Mouse (Mus musculus) kidney, adult 2 months (tissue): ENCODE measurements around the gene Bpgm. TPM values are rescaled to one million over a fixed set of nuclear protein-coding genes. Genes with fewer than 3 reads are reported as not detected.

Experiments used
- DNase-seq: peaks from one replicate; pipeline ENCODE4 v3.0.0; 2021
- H3K27ac ChIP-seq: fragments of 200-500 bp; 2 replicates; pipeline ENCODE4 v1.5.1; 2012; ENCODE audit warnings: low read depth, low read length, control low read depth, inconsistent platforms; ENCODE audit not compliant: insufficient read depth
- H3K27me3 ChIP-seq: fragments of 200-500 bp; replicated peaks from 2 replicates; pipeline ENCODE4 v1.6.1; 2012; ENCODE audit warnings: mild to moderate bottlenecking, moderate library complexity, low read length, inconsistent platforms; ENCODE audit not compliant: control insufficient read depth, insufficient read depth
- H3K36me3 ChIP-seq: fragments of 200-500 bp; 2 replicates; pipeline ENCODE4 v1.6.1; 2012; ENCODE audit warnings: mild to moderate bottlenecking, moderate library complexity, low read length, inconsistent platforms; ENCODE audit not compliant: control insufficient read depth, insufficient read depth
- H3K4me1 ChIP-seq: fragments of 200-500 bp; 2 replicates; pipeline ENCODE4 v1.6.1; 2011; ENCODE audit warnings: low read length; ENCODE audit not compliant: control insufficient read depth, insufficient read depth
- H3K4me3 ChIP-seq: fragments of 200-500 bp; 2 replicates; pipeline ENCODE4 v1.5.1; 2011; ENCODE audit warnings: mild to moderate bottlenecking, low read depth, low read length, control low read depth; ENCODE audit not compliant: insufficient read depth
- CTCF ChIP-seq: fragments of 200-500 bp; conservative IDR thresholded peaks from 2 replicates; pipeline ENCODE4 v1.5.1; 2011; ENCODE audit warnings: low read depth, mild to moderate bottlenecking, control low read depth, low read length, moderate library complexity, mixed read lengths; ENCODE audit not compliant: insufficient read depth, insufficient read length
- POLR2A ChIP-seq: fragments of 200-500 bp; IDR thresholded peaks from one replicate; pipeline ENCODE4 v1.6.1; 2011; ENCODE audit warnings: low read depth, low read length, control low read depth
- WGBS: fragments of 180-500 bp; shearing (Covaris S2); methylation state at CpG from one replicate; pipeline ENCODE4 v1.1.7; 2018; 5-methylcytosine and 5-hydroxymethylcytosine counted together
- polyA plus RNA-seq: library from polyadenylated mRNA; depleted of rRNA; stranded (reverse); fragments of >200 nt; gene quantifications from 2 replicates; pipeline ENCODE4 v1.2.3, GENCODE M21; 2012; rRNA removed

Gene Bpgm
- polyA plus RNA-seq, 1 experiment, result 32.4 TPM

GRCm38 (mm10) chr6:34544207-34544602, 68.2 kb downstream of the Bpgm start:
- H3K27ac ChIP-seq, result 0 out of 2 replicates have a peak overlapping the region, but pooled peaks have one; percentile 20
- no peak for DNase-seq
- TF ChIP-seq POLR2A, result no peak
- TF ChIP-seq CTCF, result no peak
- no peaks in the 10 kb centered on the region for H3K27me3 ChIP-seq
- no peaks in the 10 kb centered on the region for H3K4me1 ChIP-seq
- H3K36me3 ChIP-seq, result no peaks in the 10 kb centered on the region
- 76% methylated on average over 10 of the region's 10 CpGs for WGBS
- no peak overlapping the region for H3K4me3 ChIP-seq

DNA sequence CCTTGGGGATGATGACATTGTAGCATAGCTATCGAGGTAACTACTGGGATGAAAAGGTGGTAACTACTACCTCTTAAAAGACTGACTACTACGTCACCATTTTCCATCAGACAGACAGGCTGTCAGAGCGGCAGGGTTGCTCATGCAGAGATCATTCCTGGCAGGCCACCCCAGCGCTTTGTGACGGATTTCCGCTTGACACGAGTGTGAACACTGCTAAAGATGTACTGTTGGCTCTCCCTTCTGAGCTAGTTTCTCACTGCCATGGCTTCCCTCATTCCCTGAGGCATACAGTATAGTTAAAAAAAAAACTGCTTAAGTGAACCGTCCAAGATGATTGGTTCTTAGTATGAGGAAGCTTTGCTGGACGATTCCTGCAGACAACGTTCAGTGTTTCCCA, 69.3 kb downstream of the Bpgm start:
- DNase-seq, result no peak
- H3K36me3 ChIP-seq, result no peaks in the 10 kb centered on the region
- H3K4me3 ChIP-seq, result no peak overlapping the region
- no peak for TF ChIP-seq CTCF
- H3K4me1 ChIP-seq, result no peaks in the 10 kb centered on the region
- WGBS, result 75% methylated on average over 10 of the region's 10 CpGs
- no peak overlapping the region for H3K27ac ChIP-seq
- no peaks in the 10 kb centered on the region for H3K27me3 ChIP-seq

DNA sequence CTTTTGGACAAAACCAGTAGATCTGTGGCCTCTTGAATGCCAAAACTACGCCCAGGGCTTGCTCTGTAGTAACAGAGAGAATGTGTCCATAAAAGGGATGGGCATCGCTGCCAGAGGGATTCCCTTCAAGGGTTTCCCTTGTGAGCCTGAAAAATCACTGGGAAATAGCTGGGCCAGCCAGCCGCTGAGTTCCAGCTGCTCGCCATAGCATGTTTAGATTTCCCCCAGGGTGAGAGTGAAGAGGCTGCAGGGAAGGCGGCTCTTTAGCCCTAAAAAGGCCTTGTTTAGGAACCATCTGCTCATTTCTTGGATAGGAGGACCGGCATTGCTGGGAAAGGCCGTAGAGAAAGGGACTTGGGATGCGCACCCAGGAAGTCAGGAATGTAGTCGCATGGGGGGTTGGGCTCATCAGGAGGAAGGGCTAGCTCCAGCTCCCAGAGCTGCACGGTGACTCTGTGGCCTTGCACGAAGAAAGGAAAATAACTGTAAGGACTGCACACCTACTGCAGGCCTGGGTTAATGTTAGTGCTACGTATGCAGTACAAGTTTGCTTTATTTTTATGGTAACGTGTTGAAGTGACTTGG, 72.5 kb downstream of the Bpgm start:
- H3K27me3 ChIP-seq, result no peaks in the 10 kb centered on the region
- H3K4me1 ChIP-seq, result no peaks in the 10 kb centered on the region
- 70% methylated on average over 13 of the region's 13 CpGs for WGBS
- H3K27ac ChIP-seq, result no peak overlapping the region
- no peaks in the 10 kb centered on the region for H3K36me3 ChIP-seq
- no peak for DNase-seq
- H3K4me3 ChIP-seq, result no peak overlapping the region
- TF ChIP-seq CTCF (no peak), POLR2A (no peak)

DNA sequence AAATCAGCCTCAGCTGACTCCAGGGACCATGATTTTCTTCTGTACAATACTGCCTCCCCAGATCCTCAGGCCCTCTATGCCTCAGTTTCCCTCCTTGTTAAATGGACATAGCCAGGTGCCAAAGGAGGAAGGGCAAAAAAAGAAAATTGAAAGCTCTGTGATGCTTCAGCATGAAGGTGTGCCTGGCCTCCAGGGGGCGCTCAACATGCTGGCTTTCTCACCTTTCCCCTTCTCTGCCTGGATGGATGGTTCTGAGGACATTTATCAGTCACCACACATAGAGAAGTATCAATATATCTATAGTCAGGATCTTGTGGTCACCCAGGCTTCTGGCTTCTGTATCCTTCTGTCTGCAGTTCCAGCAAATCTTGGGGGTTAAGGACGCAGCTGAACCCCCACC, 73.0 kb downstream of the Bpgm start:
- peak; percentile 56 for DNase-seq
- H3K36me3 ChIP-seq, result no peaks in the 10 kb centered on the region
- peak; percentile 88 for TF ChIP-seq CTCF
- TF ChIP-seq POLR2A, result no peak
- H3K4me3 ChIP-seq, result no peak overlapping the region
- WGBS, result 54% methylated on average over 2 of the region's 2 CpGs
- no peaks in the 10 kb centered on the region for H3K27me3 ChIP-seq
- no peaks in the 10 kb centered on the region for H3K4me1 ChIP-seq
- no peak overlapping the region for H3K27ac ChIP-seq

DNA sequence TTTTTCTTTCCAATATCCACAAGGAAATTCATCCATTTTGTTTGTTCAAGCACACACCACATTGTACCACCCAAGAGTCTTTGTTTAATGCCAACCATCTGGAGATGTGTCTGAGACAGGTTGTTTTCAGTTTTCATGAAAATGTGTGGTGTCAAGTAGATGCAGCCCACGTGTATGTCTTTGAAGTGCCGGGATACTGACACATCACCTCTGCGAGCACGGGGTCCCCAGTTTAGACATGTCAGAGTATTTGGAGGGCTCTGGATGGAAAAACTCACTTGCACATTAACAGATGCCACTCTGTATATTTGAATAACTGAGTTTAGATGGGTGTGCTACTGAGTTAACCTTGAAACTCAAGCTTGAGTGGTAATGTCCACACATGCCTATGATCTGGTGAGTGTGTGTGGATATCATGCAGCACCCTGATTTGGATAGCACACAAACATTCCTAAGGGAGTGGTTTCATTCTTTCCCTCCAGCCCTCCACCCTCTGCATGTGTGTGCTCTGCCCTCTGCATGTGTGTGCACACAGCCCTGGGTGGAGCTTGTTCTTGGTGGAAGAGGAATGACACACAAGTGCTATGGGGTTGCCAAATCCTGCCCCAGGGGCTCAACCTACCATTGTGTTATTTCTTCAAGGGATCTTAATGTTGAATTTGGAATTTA, 76.6 kb downstream of the Bpgm start:
- Histone ChIP-seq H3K27me3 (no peaks in the 10 kb centered on the region), H3K4me3 (no peak overlapping the region), H3K36me3 (no peaks in the 10 kb centered on the region), H3K27ac (no peak overlapping the region), H3K4me1 (no peaks in the 10 kb centered on the region)
- TF ChIP-seq POLR2A (no peak), CTCF (no peak)
- 88% methylated on average over 4 of the region's 4 CpGs for WGBS
- no peak for DNase-seq

DNA sequence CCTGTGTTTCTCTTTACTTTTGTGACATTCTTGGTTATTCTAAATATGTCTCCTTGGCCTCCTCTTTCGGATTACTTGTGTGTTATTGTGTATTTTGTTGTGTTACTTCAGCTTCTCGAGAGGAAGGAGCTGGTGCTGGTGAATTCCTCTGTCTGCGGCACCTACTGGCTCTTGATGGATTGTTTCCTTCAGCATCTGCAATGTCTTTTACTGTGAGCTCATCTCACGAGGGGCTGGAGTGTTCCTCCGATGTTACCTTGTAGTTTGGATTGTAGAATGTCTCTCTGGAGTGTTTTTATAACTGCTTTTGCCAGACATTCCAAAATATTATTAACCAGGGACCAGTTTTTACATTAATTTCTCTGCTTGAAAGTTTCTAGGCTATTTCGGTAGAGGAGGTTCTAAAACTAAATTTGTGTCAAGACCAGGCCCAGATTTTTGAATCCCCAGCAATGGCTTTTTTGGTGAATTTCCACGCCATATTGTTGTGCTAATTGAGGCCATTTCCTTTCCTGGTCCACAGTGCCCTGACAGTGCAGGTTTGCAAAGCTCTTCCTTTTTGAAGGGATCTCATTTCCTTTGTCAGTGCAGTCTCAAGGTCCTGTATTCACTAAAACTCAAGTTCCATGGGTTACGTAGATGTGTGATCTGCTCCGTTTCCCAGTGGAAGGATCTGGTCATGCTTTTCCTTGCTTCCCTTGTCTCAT, 78.4 kb downstream of the Bpgm start:
- Histone ChIP-seq H3K27ac (0 out of 2 replicates have a peak overlapping the region, but pooled peaks have one; percentile 16), H3K36me3 (no peaks in the 10 kb centered on the region), H3K4me3 (no peak overlapping the region), H3K27me3 (no peaks in the 10 kb centered on the region), H3K4me1 (no peaks in the 10 kb centered on the region)
- 65% methylated on average over 9 of the region's 9 CpGs for WGBS
- DNase-seq, result no peak
- no peak for TF ChIP-seq POLR2A
- TF ChIP-seq CTCF, result no peak

Other genes with a start within 250 kb of the Bpgm start
- gene Akr1b3, start 158.7 kb upstream of the Bpgm start, polyA plus RNA-seq, result 208 and 280 TPM in 2 replicates
- gene Akr1b8, start 122.1 kb upstream of the Bpgm start, polyA plus RNA-seq, result 2.6 and 3.9 TPM in 2 replicates
- gene Akr1b10, start 92.0 kb upstream of the Bpgm start, polyA plus RNA-seq, result 40.1 and 42.2 TPM in 2 replicates
- 3.2 and 4.0 TPM in 2 replicates for gene Akr1b7, start 63.9 kb upstream of the Bpgm start, polyA plus RNA-seq
- gene Cald1, start 122.3 kb downstream of the Bpgm start, polyA plus RNA-seq, result 17.7 and 24.7 TPM in 2 replicates